Mouse (Mus musculus) inflammation-experienced regulatory T-cells, adult 6 months (primary cell): ENCODE results near the gene Cyp39a1. TPM values are rescaled to one million over a fixed set of nuclear protein-coding genes. Genes with fewer than 3 reads are reported as not detected.

Experiments
- ATAC-seq: one replicate; pipeline ENCODE4 v1.8.0; 2017
- polyA plus RNA-seq, 3 experiments: library from polyadenylated mRNA; unstranded; fragments of 100-300 nt; shearing (Covaris generic); gene quantifications; one replicate each; pipeline ENCODE4 v1.2.1; 2017

The Cyp39a1 gene
- polyA plus RNA-seq, 3 experiments from 2014 or later = 0.71 to 1.4 (median 1.2) TPM

GRCm38 (mm10) chr17:43788222-43788621 lies 121.0 kb downstream of the Cyp39a1 start:
- no peak for ATAC-seq

GRCm38 (mm10) chr17:43789376-43789775 lies 122.2 kb downstream of the Cyp39a1 start:
- ATAC-seq = no peak

- no peak for ATAC-seq
These were observed 124.5 kb downstream of the Cyp39a1 start for GRCm38 (mm10) chr17:43791751-43792150.

- no peak for ATAC-seq
These were observed 127.6 kb downstream of the Cyp39a1 start for GRCm38 (mm10) chr17:43794731-43795280.

Other genes starting within 250 kb of the Cyp39a1 start
- gene Mep1a, start 164.6 kb upstream of the Cyp39a1 start, polyA plus RNA-seq = not detected
- gene Ankrd66, start 123.8 kb upstream of the Cyp39a1 start, polyA plus RNA-seq = not detected
- gene Pla2g7, start 99.3 kb upstream of the Cyp39a1 start, polyA plus RNA-seq = 1 to 10 TPM in 1 of 3 experiments, under 1 TPM in 1, not detected in 1; 0.34 to 1.2 TPM
- gene Tdrd6, start 37.1 kb upstream of the Cyp39a1 start, polyA plus RNA-seq = not detected
- gene Slc25a27, start 211 bp upstream of the Cyp39a1 start, polyA plus RNA-seq = 1 to 10 TPM; 1.6 to 3.6 (median 2.8) TPM
- not detected for gene Rcan2, start 133.9 kb downstream of the Cyp39a1 start, polyA plus RNA-seq